Mouse (Mus musculus) liver, embryonic 18 days (tissue): ENCODE results near the gene Ipcef1. TPM values are rescaled to one million over a fixed set of nuclear protein-coding genes. Genes with fewer than 3 reads are reported as not detected.

Experiments used
- polyA plus RNA-seq: library from polyadenylated mRNA; depleted of rRNA; stranded (reverse); fragments of >200 nt; gene quantifications from 2 replicates; pipeline ENCODE4 v1.2.3, GENCODE M21; 2012; rRNA removed

Ipcef1 gene
- polyA plus RNA-seq, result 0.87 and 1.2 TPM in 2 replicates

GRCm38 (mm10) chr10:7052315-7053017 lies at the start of gene Ipcef1:
TSS of gene Ipcef1 (minus strand) at chr10:7052478.

Other genes with a start within 250 kb of the Ipcef1 start
- gene Cnksr3, start 159.8 kb upstream of the Ipcef1 start, polyA plus RNA-seq, result 5.4 and 7.2 TPM in 2 replicates